In genomic region chr1:58952997-58953396, GRCm38 (mm10) we compare ENCODE assay signal across 15 mouse cellular contexts. TPM values are rescaled to one million over a fixed set of nuclear protein-coding genes. Genes with fewer than 3 reads are reported as not detected.
A peak's percentile ranks its signal among the peaks of the same experiment; 100 is the strongest.
DNase-seq lines count a peak whose midpoint lies in the region; ATAC-seq and TF ChIP-seq lines count a peak whose summit lies in the region.
"Had no signal": no experiment of that assay in that cellular context is flagged by ENCODE, and none has a peak within 500 bp of the region (broad histone marks: within the 10 kb centered on the region; RNA-seq: fewer than 3 reads in every experiment).

No protein-coding gene starts in this region.

- peak overlapping the region; percentile 6; the same call in 1 of the 2 replicates for H3K27ac ChIP-seq in kidney, embryonic 15.5 days
- peak overlapping the region; percentile 73 for H3K27ac ChIP-seq in embryonic facial prominence, embryonic 13.5 days
- H3K27ac ChIP-seq in hindbrain, embryonic 14.5 days: no peak overlapping the region
- H3K27ac ChIP-seq: forebrain, embryonic 15.5 days; hindbrain, embryonic 15.5 days; limb, embryonic 10.5 days; midbrain, embryonic 10.5 days had no signal

- H3K27me3 ChIP-seq in kidney, embryonic 15.5 days: no peaks in the 10 kb centered on the region
- H3K27me3 ChIP-seq in embryonic facial prominence, embryonic 13.5 days: no peaks in the 10 kb centered on the region
- no peaks in the 10 kb centered on the region for H3K27me3 ChIP-seq in myocyte (ENCODE audit: control insufficient read depth, insufficient read depth, insufficient read length)
- no peaks in the 10 kb centered on the region for H3K27me3 ChIP-seq in hindbrain, embryonic 14.5 days (ENCODE audit: control insufficient read depth, insufficient read depth, low read length)
- H3K27me3 ChIP-seq: forebrain, embryonic 15.5 days; hindbrain, embryonic 15.5 days had no signal

- no peak for DNase-seq in frontal cortex, postnatal 36 days (ENCODE audit: low spot score in 2 of 2)
- DNase-seq in kidney, postnatal 25 days: no peak
- DNase-seq in layer of hippocampus, adult 9-10 months (ENCODE audit: low spot score): no peak
- no peak for DNase-seq in hindbrain, embryonic 14.5 days (ENCODE audit: low spot score)
- DNase-seq: cerebellum, adult 9-11 months; gastrocnemius, postnatal 36 days had no signal

- 54% methylated on average over 4 of the region's 4 CpGs for WGBS in kidney, embryonic 15.5 days
- WGBS in embryonic facial prominence, embryonic 13.5 days: 18% methylated on average over 4 of the region's 4 CpGs
- 64% methylated on average over 4 of the region's 4 CpGs for WGBS in hindbrain, embryonic 14.5 days

- H3K4me2 ChIP-seq in kidney, embryonic 15.5 days: no peak overlapping the region
- peak overlapping the region; percentile 42 for H3K4me2 ChIP-seq in embryonic facial prominence, embryonic 13.5 days
- H3K4me2 ChIP-seq in myocyte (ENCODE audit: low read depth): peak overlapping the region; percentile 31
- no peak overlapping the region for H3K4me2 ChIP-seq in hindbrain, embryonic 14.5 days (replicated peaks)
- H3K4me2 ChIP-seq: forebrain, embryonic 15.5 days; hindbrain, embryonic 15.5 days had no signal

- peaks cover 75% of the 10 kb centered on the region for H3K79me2 ChIP-seq in myocyte (ENCODE audit: control insufficient read depth, insufficient read depth)

- peaks cover 34% of the 10 kb centered on the region for H3K4me1 ChIP-seq in kidney, embryonic 15.5 days
- H3K4me1 ChIP-seq in embryonic facial prominence, embryonic 13.5 days: peaks cover 51% of the 10 kb centered on the region
- peaks cover 2% of the 10 kb centered on the region for H3K4me1 ChIP-seq in hindbrain, embryonic 14.5 days (replicated peaks; ENCODE audit: control insufficient read depth, insufficient read depth, low read length)
- H3K4me1 ChIP-seq: forebrain, embryonic 15.5 days had no signal

- no peak overlapping the region for H3ac ChIP-seq in myocyte (ENCODE audit: control insufficient read depth, insufficient read length)

- peak; percentile 50; the same call in 1 of the 2 replicates for ATAC-seq in frontal cortex, adult (ENCODE audit: low TSS enrichment)
- ATAC-seq in kidney, embryonic 15.5 days (replicated peaks; ENCODE audit: low FRiP score): no peak
- ATAC-seq in embryonic facial prominence, embryonic 13.5 days (ENCODE audit: insufficient number of reproducible peaks, insufficient read depth, low FRiP score, low TSS enrichment, low read depth): 0 out of 2 replicates have a peak, but pooled peaks have one; percentile 37
- ATAC-seq in hindbrain, embryonic 14.5 days (ENCODE audit: low FRiP score): no peak
- ATAC-seq: forebrain, embryonic 15.5 days; lung, postnatal 0 days had no signal

- H3K9ac ChIP-seq in kidney, embryonic 15.5 days: no peak overlapping the region
- H3K9ac ChIP-seq in embryonic facial prominence, embryonic 13.5 days: no peak overlapping the region
- H3K9ac ChIP-seq in hindbrain, embryonic 14.5 days: no peak overlapping the region
- H3K9ac ChIP-seq: forebrain, embryonic 15.5 days; hindbrain, embryonic 15.5 days had no signal

- H3K36me3 ChIP-seq in kidney, embryonic 15.5 days: no peaks in the 10 kb centered on the region
- no peaks in the 10 kb centered on the region; the same call in 1 of the 2 replicates for H3K36me3 ChIP-seq in embryonic facial prominence, embryonic 13.5 days
- H3K36me3 ChIP-seq in myocyte (ENCODE audit: control insufficient read depth, insufficient read depth): no peaks in the 10 kb centered on the region
- no peaks in the 10 kb centered on the region for H3K36me3 ChIP-seq in hindbrain, embryonic 14.5 days (replicated peaks; ENCODE audit: control insufficient read depth, insufficient read depth)
- H3K36me3 ChIP-seq: forebrain, embryonic 15.5 days; hindbrain, embryonic 15.5 days; limb, embryonic 10.5 days; midbrain, embryonic 10.5 days had no signal

- no peak for TF ChIP-seq POLR2A in myocyte (IDR thresholded peaks at IDR 0.05; ENCODE audit: insufficient read length, low read depth)

- H3K4me3 ChIP-seq in kidney, embryonic 15.5 days (replicated peaks): no peak overlapping the region
- H3K4me3 ChIP-seq in embryonic facial prominence, embryonic 13.5 days: no peak overlapping the region
- no peak overlapping the region for H3K4me3 ChIP-seq in myocyte
- no peak overlapping the region for H3K4me3 ChIP-seq in hindbrain, embryonic 14.5 days (replicated peaks; ENCODE audit: low read length)
- H3K4me3 ChIP-seq: forebrain, embryonic 15.5 days; hindbrain, embryonic 15.5 days; limb, embryonic 10.5 days; midbrain, embryonic 10.5 days had no signal

- H3K9me3 ChIP-seq in kidney, embryonic 15.5 days (replicated peaks): no peaks in the 10 kb centered on the region
- no peaks in the 10 kb centered on the region for H3K9me3 ChIP-seq in embryonic facial prominence, embryonic 13.5 days
- H3K9me3 ChIP-seq in hindbrain, embryonic 14.5 days (ENCODE audit: control insufficient read depth, low read length): no peaks in the 10 kb centered on the region
- H3K9me3 ChIP-seq: forebrain, embryonic 15.5 days; hindbrain, embryonic 15.5 days; limb, embryonic 10.5 days; midbrain, embryonic 10.5 days had no signal

TF ChIP-seq in myocyte, 11 proteins besides CTCF, POLR2A, EP300 and RAD21:
- TF ChIP-seq MYOG (IDR thresholded peaks at IDR 0.05; ENCODE audit: control insufficient read depth in 1 of 3, insufficient read depth in 1 of 3, insufficient read length in 2 of 3, low read depth in 2 of 3) (no peak), REST (IDR thresholded peaks at IDR 0.05; ENCODE audit: insufficient read depth, insufficient read length) (no peak), TCF3 (IDR thresholded peaks at IDR 0.05; ENCODE audit: insufficient read length, low read depth) (no peak), USF1 (IDR thresholded peaks at IDR 0.05; ENCODE audit: low read depth) (no peak), TCF12 (IDR thresholded peaks at IDR 0.05; ENCODE audit: insufficient read depth, poor library complexity, severe bottlenecking) (no peak), E2F4 (IDR thresholded peaks at IDR 0.05; ENCODE audit: insufficient read depth) (no peak), MAX (IDR thresholded peaks at IDR 0.05; ENCODE audit: low read depth) (no peak), CEBPB (IDR thresholded peaks at IDR 0.05; ENCODE audit: insufficient read depth, poor library complexity, severe bottlenecking) (no peak), MYOD1 (IDR thresholded peaks at IDR 0.05; ENCODE audit: control insufficient read depth in 1 of 3, insufficient read length in 2 of 3, low read depth in 2 of 3) (no peak), SRF (IDR thresholded peaks at IDR 0.05; ENCODE audit: control insufficient read depth, insufficient read length, low read depth) (no peak), POLR2AphosphoS2 (IDR thresholded peaks at IDR 0.05; ENCODE audit: insufficient read length, low read depth) (no peak)
TF ChIP-seq in myocyte: peak in this region for 0.

RNA-seq across cellular contexts. Expression of gene Trak2, which starts 20.2 kb away (rescaled TPM):
- 14.3 and 15.1 TPM in 2 replicates for polyA plus RNA-seq in kidney, embryonic 15.5 days (2015; fragmentation: Nextera tagmentation; extraction: Ambion mirVana)
- polyA plus RNA-seq in embryonic facial prominence, embryonic 13.5 days (2015; fragmentation: Nextera tagmentation; extraction: Ambion mirVana): 11.3 and 12.2 TPM in 2 replicates
- 13.7 TPM for polyA plus RNA-seq in myocyte (2012; fragmentation: generic; extraction: Trizol)
- 18.0 and 20.5 TPM in 2 replicates for polyA plus RNA-seq in hindbrain, embryonic 14.5 days (2014; fragmentation: Nextera tagmentation; extraction: Ambion mirVana)

RNA-seq across cellular contexts. Expression of gene Stradb, which starts 20.3 kb away (rescaled TPM):
- 27.0 and 29.5 TPM in 2 replicates for polyA plus RNA-seq in kidney, embryonic 15.5 days (2015; fragmentation: Nextera tagmentation; extraction: Ambion mirVana)
- 29.8 and 30.7 TPM in 2 replicates for polyA plus RNA-seq in embryonic facial prominence, embryonic 13.5 days (2015; fragmentation: Nextera tagmentation; extraction: Ambion mirVana)
- 17.0 TPM for polyA plus RNA-seq in myocyte (2012; fragmentation: generic; extraction: Trizol)
- 103 and 111 TPM in 2 replicates for polyA plus RNA-seq in hindbrain, embryonic 14.5 days (2014; fragmentation: Nextera tagmentation; extraction: Ambion mirVana)

Comparison
In these comparisons a context has a peak if more than half of its experiments do, and no peak if none do; other contexts are left out.
1. ATAC-seq: peak in frontal cortex, adult (single experiment) and embryonic facial prominence, embryonic 13.5 days (single experiment); none in kidney, embryonic 15.5 days (single experiment) and hindbrain, embryonic 14.5 days (single experiment).
2. H3K4me2 ChIP-seq: peak in embryonic facial prominence, embryonic 13.5 days (single experiment) and myocyte (single experiment); none in kidney, embryonic 15.5 days (single experiment) and hindbrain, embryonic 14.5 days (single experiment).